Mouse (Mus musculus): ENCODE data around the gene Opn3.

The Opn3 gene

DNA sequence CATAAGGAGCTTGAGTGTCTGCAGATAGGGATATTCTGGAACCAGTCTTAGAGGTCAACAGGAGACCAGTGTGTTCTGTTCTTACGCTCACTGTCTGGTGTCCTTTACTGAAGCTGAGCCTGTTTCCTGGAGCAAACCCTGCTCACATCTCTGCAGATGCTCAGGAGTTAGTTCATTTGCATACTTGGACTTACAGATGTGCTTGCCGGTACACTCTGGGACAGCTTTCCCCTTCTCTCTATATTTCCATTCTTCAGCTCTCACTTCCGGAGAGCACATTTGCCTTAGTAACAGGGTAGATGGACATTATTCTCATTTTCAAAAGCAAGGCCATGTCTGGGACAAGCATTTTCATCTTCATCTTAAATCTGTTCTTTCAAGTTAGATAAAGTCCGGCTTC lies 44.0 kb downstream of the Opn3 start:
- DNase-seq (ENCODE audit: low spot score): no peak

- no peak for DNase-seq (ENCODE audit: low spot score)
Observed at GRCm38 (mm10) chr1:175646952-175647351, 45.6 kb downstream of the Opn3 start.

DNA sequence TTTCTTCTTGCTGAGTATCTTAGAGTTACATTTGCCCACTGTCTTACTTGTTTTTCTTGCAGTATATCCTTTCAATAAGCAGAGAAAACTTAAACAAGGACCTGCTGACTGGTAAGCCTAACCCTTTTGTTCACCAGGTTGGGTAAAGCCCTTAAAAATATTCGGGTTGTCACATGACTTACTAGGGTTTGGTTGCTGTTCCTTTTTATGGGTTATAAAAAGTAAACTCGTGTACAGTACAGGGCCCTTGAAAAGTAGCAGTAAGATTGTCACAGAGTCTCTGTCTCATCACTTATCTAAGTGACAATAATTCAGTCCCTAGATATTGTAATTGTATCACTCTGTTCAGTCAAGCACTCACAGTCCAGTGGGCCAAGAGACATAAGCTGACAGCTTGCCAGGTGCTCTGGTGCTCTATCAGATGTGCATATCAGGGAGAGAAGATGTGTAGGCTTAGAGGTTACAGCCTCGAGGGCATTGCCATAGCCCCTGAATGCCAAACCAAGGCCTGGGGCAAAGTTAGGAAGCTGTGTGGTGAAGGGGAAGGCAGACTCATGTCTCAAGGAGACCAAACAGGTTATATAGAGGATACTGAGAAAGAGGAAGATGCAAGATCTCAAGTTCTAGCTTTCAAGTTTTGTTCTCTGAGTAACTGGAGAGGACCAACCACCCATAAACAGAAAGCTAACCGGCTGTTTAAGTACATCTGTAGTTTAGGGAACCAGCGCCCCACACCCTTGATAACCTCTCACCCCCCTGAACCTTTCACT lies 48.9 kb downstream of the Opn3 start:
- DNase-seq (ENCODE audit: low spot score): peak; percentile 18

DNA sequence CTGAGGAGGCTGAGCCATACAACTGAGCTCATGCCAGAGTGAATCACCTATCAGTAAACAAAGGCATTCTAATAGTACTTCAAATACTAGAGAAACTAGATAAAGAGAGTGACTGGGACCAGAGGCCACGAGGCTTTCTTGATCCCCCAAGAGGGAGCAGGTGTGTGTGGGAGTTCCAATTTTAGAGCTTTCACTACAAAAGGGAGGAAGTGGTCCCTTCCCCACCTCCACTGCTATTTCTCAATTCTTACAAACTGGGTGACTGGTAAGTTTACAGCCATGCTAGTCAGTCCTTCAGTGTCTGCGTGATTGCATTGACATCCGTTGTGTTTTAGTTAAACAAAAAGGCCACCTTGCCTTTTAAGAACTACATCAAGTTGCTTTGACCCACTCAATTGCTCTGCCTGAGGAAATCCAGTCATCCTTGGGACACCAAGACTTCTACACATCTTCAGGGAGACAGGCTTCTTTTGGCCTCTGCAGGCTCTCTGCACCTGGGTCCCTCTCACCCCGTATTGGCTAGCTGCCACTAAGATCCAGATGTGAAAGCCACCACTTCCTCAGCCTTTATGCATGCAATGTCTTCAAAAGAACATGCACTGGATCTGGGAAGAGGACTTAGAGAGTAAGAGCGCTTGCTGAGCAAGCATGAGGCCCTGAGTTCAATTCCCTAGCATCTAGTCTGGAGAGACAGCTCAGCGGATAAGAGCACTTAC lies 52.0 kb downstream of the Opn3 start:
- DNase-seq (ENCODE audit: low spot score): no peak

DNA sequence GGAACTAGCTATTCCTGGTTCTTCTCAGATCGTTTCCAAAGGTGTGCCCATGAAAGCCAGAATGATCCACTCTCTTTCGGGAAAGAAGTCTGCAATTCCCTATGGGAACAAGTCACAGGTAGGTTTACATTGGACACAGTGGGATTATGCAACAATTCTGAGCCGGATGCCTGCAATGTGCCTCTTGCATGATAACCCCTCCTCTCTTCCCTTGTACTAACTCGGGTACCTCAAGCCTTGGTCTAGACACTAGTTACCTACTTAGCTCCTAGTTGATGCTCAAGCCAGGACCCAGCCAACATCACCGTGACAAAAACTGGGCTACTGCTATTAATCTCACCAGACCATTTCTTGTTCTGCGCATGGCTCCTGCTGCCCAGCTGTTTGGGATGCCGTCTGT lies 53.5 kb downstream of the Opn3 start:
- DNase-seq (ENCODE audit: low spot score): no peak

- peak; percentile 8 for DNase-seq (ENCODE audit: low spot score)
Observed at GRCm38 (mm10) chr1:175637677-175638076, 54.9 kb downstream of the Opn3 start.

DNA sequence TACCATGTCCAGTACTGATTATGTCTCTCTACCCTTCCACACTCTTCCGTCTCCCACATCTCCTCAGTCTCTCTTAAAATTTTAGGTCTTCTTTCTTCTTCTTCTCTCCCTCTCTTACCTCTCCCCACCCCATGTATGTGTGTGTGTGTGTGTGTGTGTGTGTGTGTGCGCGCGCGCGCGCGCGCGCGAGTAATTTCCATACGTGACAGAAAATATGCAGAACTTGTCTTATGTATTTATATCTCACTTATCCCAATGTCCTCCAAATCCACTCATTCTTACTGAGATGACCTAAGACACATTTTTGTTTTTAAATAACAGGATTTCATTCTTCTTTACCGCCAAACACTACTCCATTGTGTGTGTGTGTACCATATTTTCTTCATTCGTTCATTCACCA lies 60.1 kb downstream of the Opn3 start:
- no peak for DNase-seq (ENCODE audit: low spot score)

DNA sequence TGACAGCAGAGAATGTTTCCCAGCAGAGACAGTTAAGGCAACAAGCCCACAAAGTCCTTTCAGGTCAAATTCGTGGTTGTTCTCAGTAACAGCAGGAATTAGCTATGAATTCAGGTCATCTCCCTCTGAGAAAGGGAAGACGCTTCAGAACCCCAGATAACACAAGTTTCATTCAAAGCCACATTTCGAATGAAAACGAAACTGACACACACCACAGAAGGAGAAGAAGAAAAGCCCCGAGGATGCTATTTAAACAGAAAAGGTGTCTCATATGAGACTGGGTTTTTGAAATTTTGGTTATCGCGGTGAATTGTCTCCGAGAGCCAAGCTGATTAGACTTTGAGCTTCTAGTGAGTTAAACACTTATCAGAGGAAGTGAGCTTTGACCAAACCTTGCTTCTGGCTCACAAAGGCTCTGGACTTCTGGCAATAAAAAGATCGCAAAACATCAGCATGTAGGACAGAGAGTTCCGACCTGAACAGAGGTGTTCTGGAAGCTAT lies 60.8 kb downstream of the Opn3 start:
- peak; percentile 7 for DNase-seq (ENCODE audit: low spot score)

GRCm38 (mm10) chr1:175631080-175631479 lies 61.5 kb downstream of the Opn3 start:
- no peak for DNase-seq (ENCODE audit: low spot score)

DNA sequence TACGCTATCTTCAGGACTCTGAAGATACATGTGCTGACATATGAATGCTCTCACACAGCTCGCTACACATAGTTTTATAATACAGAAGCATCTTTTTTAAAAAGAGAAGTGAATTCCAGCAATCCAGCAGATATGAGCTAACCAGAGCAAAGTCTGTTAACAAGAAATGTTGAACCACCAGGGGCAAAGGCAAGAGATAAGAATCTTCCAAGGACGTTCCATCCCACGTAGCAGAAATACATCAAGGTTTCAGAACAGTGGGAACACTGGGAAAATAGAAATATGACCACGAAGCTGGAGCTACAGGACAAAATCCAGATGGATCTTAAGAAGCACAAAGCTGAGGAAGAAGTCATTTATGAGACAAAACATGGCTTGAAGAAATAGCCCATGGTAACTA lies 62.2 kb downstream of the Opn3 start:
- DNase-seq (ENCODE audit: low spot score): no peak

DNA sequence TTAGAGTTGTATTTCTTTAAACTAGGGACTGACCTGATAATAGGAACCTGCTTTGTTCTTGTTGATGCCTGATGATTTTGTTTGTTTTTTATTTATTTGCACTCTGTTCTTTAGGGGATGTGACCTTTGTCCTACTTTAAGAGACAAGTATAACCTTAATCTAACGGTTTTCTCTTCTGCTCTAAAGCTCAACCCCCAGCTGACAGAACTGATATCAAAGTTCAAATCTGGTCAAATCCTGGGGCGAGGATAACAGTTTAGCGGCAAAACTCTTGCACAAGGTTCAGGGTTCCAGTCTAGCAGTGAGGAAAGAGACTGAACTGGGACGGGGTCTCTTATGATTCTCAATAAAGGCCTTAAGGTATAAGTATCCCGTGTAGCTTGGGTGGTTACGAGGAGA lies 63.3 kb downstream of the Opn3 start:
- no peak for DNase-seq (ENCODE audit: low spot score)

DNA sequence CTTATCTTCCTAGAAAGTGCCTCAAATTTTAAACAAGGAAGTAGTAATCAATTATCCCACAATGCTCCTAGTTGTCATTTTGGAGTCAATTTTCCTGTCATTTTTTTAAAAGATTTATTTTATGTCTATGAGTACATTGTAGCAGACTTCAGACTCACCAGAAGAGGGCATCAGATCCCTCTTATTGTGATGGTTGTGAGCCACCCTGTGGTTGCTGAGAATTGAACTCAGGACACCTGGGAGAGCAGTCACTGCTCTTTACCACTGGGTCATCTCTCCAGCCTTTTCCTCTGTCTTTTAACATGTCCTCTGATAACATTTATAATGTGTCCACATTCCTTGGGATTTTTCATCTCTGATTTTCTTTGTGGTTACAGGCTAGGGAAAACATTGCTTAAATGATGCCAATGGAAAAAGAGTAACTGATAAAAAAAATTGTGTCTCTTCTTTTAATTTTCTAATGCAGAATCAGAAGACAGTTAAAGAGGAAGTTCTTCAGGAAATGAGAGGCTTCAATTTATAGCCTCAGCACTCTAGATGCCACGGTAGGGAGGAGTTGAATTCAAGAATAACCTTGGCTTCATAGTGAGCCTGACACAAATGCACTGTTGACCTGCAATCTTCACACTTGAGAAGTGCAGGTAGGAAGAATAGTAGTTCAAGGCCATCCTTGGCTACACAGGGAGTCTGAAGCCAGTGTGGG lies 66.4 kb downstream of the Opn3 start:
- DNase-seq (ENCODE audit: low spot score): peak; percentile 35

GRCm38 (mm10) chr1:175625257-175625879 lies 67.2 kb downstream of the Opn3 start, which contains the start of gene Fh1:
Fh1 (minus strand) TSS chr1:175625635.
- DNase-seq (ENCODE audit: low spot score): peak; percentile 98

- no peak for DNase-seq (ENCODE audit: low spot score)
Observed at GRCm38 (mm10) chr1:175623656-175624055, 68.9 kb downstream of the Opn3 start.

- no peak for DNase-seq (ENCODE audit: low spot score)
Observed at GRCm38 (mm10) chr1:175619814-175620431, 72.7 kb downstream of the Opn3 start, which contains the start of gene Kmo. Kmo (plus strand) TSS chr1:175620381.

GRCm38 (mm10) chr1:175614992-175615391 lies 77.6 kb downstream of the Opn3 start:
- no peak for DNase-seq (ENCODE audit: low spot score)

Measured in lung, postnatal 25 days (tissue).